Mouse (Mus musculus) stomach, embryonic 14.5 days (tissue): ENCODE results near the gene Fut7. TPM values are rescaled to one million over a fixed set of nuclear protein-coding genes. Genes with fewer than 3 reads are reported as not detected.

Experiments used
- ATAC-seq: fragments of 200-750 bp; cut with Nextera tagmentation; 2 replicates; pipeline ENCODE4 v1.8.0; 2017; ENCODE audit warnings: low read depth, moderate TSS enrichment; ENCODE audit not compliant: insufficient number of reproducible peaks, insufficient read depth, low FRiP score
- H3K27ac ChIP-seq: fragments of 300-500 bp; sonication (generic); 2 replicates; pipeline ENCODE4 v1.5.1; 2014; ENCODE audit warnings: mild to moderate bottlenecking, low read length, moderate library complexity, mixed read lengths
- H3K27me3 ChIP-seq: fragments of 300-500 bp; sonication (generic); 2 replicates; pipeline ENCODE4 v1.6.1; 2014; ENCODE audit warnings: low read length, control low read depth, mixed read lengths; ENCODE audit not compliant: control insufficient read depth, insufficient read depth
- H3K36me3 ChIP-seq: fragments of 300-500 bp; sonication (generic); 2 replicates; pipeline ENCODE4 v1.6.1; 2014; ENCODE audit warnings: mild to moderate bottlenecking, control low read depth, low read length, moderate library complexity, mixed read lengths; ENCODE audit not compliant: control insufficient read depth, insufficient read depth
- H3K4me1 ChIP-seq: fragments of 300-500 bp; sonication (generic); 2 replicates; pipeline ENCODE4 v1.6.1; 2014; ENCODE audit warnings: low read length, control low read depth, mixed read lengths; ENCODE audit not compliant: control insufficient read depth, insufficient read depth
- H3K4me2 ChIP-seq: fragments of 300-500 bp; sonication (generic); replicated peaks from 2 replicates; pipeline ENCODE4 v1.6.1; 2014; ENCODE audit warnings: low read depth, low read length, control low read depth
- H3K4me3 ChIP-seq: fragments of 300-500 bp; sonication (generic); 2 replicates; pipeline ENCODE4 v1.5.1; 2014; ENCODE audit warnings: low read depth, low read length, control low read depth
- H3K9ac ChIP-seq: fragments of 300-500 bp; sonication (generic); replicated peaks from 2 replicates; pipeline ENCODE4 v1.6.1; 2014; ENCODE audit warnings: low read depth, mild to moderate bottlenecking, control low read depth, low read length, moderate library complexity, mixed read lengths
- H3K9me3 ChIP-seq: fragments of 300-500 bp; sonication (generic); 2 replicates; pipeline ENCODE4 v1.6.1; 2016; ENCODE audit warnings: low read depth, low read length, control low read depth; ENCODE audit not compliant: control insufficient read depth
- WGBS: fragments of 180-500 bp; shearing (Covaris S2); extraction: QIAGEN DNeasy Blood & Tissue Kit; methylation state at CpG from one replicate; pipeline ENCODE4 v1.1.7; 2014; 5-methylcytosine and 5-hydroxymethylcytosine counted together
- polyA plus RNA-seq: library from polyadenylated mRNA; unstranded; fragments of >200 nt; fragmentation: Nextera tagmentation; extraction: Ambion mirVana; gene quantifications from 2 replicates; pipeline ENCODE4 v1.2.1, GENCODE M21; 2014

The Fut7 gene
- polyA plus RNA-seq, 1 experiment from 2014 or later: 0.12 TPM

- Histone ChIP-seq H3K9ac (peak overlapping the region; percentile 39), H3K9me3 (no peaks in the 10 kb centered on the region), H3K4me1 (peaks cover 17% of the 10 kb centered on the region), H3K27ac (peak overlapping the region; percentile 75; the same call in 1 of the 2 replicates), H3K36me3 (peaks cover 6% of the 10 kb centered on the region), H3K4me3 (peak overlapping the region; percentile 47), H3K27me3 (no peaks in the 10 kb centered on the region), H3K4me2 (peak overlapping the region; percentile 55)
- ATAC-seq: no peak
- WGBS: 28% methylated on average over 5 of the region's 5 CpGs
Observed at GRCm38 (mm10) chr2:25460135-25460534, 37.1 kb downstream of the Fut7 start.

- H3K9me3 ChIP-seq: no peaks in the 10 kb centered on the region
- under 1% methylated on average over 48 of the region's 48 CpGs for WGBS
- H3K4me1 ChIP-seq: peaks cover 17% of the 10 kb centered on the region
- peak; percentile 90 for ATAC-seq
- peak within 1 kb of the TSS; percentile 55 for H3K4me2 ChIP-seq
- H3K36me3 ChIP-seq: peaks cover 6% of the 10 kb centered on the region
- peak within 1 kb of the TSS; percentile 75; the same call in 1 of the 2 replicates for H3K27ac ChIP-seq
- no peaks in the 10 kb centered on the region for H3K27me3 ChIP-seq
- peak within 1 kb of the TSS; percentile 39 for H3K9ac ChIP-seq
- peak within 1 kb of the TSS; percentile 47 for H3K4me3 ChIP-seq
Observed at GRCm38 (mm10) chr2:25460551-25461309, 37.7 kb downstream of the Fut7 start, which contains the start of gene Paxx. Gene Paxx (minus strand): TSS chr2:25461094.

GRCm38 (mm10) chr2:25461407-25461806, 38.3 kb downstream of the Fut7 start:
- H3K4me3 ChIP-seq: peak overlapping the region; percentile 47
- H3K9ac ChIP-seq: 0 out of 2 replicates have a peak overlapping the region, but pooled peaks have one; percentile 25
- H3K27ac ChIP-seq: peak overlapping the region; percentile 36; the same call in 1 of the 2 replicates
- no peak for ATAC-seq
- no peaks in the 10 kb centered on the region for H3K9me3 ChIP-seq
- 20% methylated on average over 3 of the region's 3 CpGs for WGBS
- peak overlapping the region; percentile 55 for H3K4me2 ChIP-seq
- no peaks in the 10 kb centered on the region for H3K27me3 ChIP-seq
- peaks cover 6% of the 10 kb centered on the region for H3K36me3 ChIP-seq
- H3K4me1 ChIP-seq: peaks cover 17% of the 10 kb centered on the region

- Histone ChIP-seq H3K27ac (no peak overlapping the region), H3K9ac (no peak overlapping the region), H3K9me3 (no peaks in the 10 kb centered on the region), H3K4me2 (no peak overlapping the region), H3K4me3 (no peak overlapping the region), H3K27me3 (no peaks in the 10 kb centered on the region), H3K4me1 (peaks cover 17% of the 10 kb centered on the region), H3K36me3 (no peaks in the 10 kb centered on the region)
- 79% methylated on average over 3 of the region's 3 CpGs for WGBS
- ATAC-seq: no peak
Observed at GRCm38 (mm10) chr2:25463630-25464029, 40.6 kb downstream of the Fut7 start.

GRCm38 (mm10) chr2:25465256-25465655, 42.2 kb downstream of the Fut7 start:
- WGBS: 73% methylated on average over 2 of the region's 2 CpGs

GRCm38 (mm10) chr2:25465816-25466635, 43.0 kb downstream of the Fut7 start:
- ATAC-seq: no peak
- Histone ChIP-seq H3K36me3 (no peaks in the 10 kb centered on the region), H3K9ac (no peak overlapping the region), H3K4me2 (no peak overlapping the region), H3K4me3 (no peak overlapping the region), H3K27me3 (no peaks in the 10 kb centered on the region), H3K4me1 (peaks cover 6% of the 10 kb centered on the region), H3K9me3 (no peaks in the 10 kb centered on the region), H3K27ac (no peak overlapping the region)
- WGBS: 50% methylated on average over 10 of the region's 10 CpGs

More at GRCm38 (mm10) chr2:25465256-25465655, 42.2 kb downstream of the Fut7 start:
- Histone ChIP-seq H3K27me3 (no peaks in the 10 kb centered on the region), H3K9ac (no peak overlapping the region), H3K27ac (no peak overlapping the region), H3K36me3 (no peaks in the 10 kb centered on the region), H3K4me3 (no peak overlapping the region), H3K4me2 (no peak overlapping the region), H3K4me1 (peaks cover 8% of the 10 kb centered on the region), H3K9me3 (no peaks in the 10 kb centered on the region)
- no peak for ATAC-seq

GRCm38 (mm10) chr2:25467606-25468303, 44.7 kb downstream of the Fut7 start:
- H3K9ac ChIP-seq: no peak overlapping the region
- no peaks in the 10 kb centered on the region for H3K27me3 ChIP-seq
- H3K36me3 ChIP-seq: no peaks in the 10 kb centered on the region
- no peaks in the 10 kb centered on the region for H3K4me1 ChIP-seq
- no peak for ATAC-seq
- no peak overlapping the region for H3K4me2 ChIP-seq
- no peak overlapping the region for H3K27ac ChIP-seq
- WGBS: 74% methylated on average over 14 of the region's 14 CpGs
- H3K9me3 ChIP-seq: no peaks in the 10 kb centered on the region
- H3K4me3 ChIP-seq: no peak overlapping the region
